Mouse (Mus musculus) induced T-regulatory cell, adult 2 months (primary cell): ENCODE results near the gene Hist1h2bn.

Experiments used
- DNase-seq: peaks from one replicate; pipeline ENCODE4 v3.0.0-alpha.2; 2012; ENCODE audit warnings: low read depth

Hist1h2bn gene

DNA sequence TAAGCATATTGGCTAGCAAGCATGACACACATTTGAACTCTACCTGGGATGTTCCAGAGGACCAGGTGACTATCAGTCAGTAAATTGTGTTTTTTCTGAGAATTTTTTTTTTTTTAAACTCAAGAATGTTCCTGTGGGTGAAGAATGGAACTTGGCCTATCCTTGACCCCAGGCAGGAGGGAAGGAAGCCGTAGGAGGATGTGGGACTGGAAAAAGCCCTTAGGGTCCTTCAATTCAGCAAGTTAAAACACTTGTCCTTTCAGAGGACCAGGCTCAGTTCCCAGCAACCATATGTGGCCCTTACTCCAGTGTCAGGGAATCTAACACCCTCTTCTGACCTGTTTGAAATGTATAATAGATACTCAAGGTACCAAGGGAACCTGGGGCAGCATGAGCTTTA, 24.4 kb upstream of the Hist1h2bn start:
- no peak for DNase-seq

DNA sequence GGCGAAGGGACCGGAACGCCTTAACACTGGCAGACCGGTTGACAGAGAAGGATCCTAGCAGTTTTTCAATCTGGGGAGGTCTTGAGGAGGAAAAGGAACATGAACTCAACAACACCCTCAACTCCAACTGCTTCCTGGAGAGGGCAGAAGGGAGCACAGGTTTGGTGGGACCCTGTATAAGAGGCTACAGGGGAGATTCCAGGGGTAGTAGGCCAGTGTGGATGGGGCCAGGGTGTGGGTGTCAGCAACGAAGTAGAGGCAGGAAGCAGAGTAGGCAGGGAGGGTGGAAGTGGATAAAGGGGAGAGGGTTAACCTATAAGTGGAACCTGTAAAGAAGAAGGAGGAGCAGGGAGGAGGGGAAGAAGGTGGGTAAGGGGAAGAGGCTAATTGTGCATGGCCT, 20.5 kb upstream of the Hist1h2bn start:
- peak; percentile 31 for DNase-seq

DNA sequence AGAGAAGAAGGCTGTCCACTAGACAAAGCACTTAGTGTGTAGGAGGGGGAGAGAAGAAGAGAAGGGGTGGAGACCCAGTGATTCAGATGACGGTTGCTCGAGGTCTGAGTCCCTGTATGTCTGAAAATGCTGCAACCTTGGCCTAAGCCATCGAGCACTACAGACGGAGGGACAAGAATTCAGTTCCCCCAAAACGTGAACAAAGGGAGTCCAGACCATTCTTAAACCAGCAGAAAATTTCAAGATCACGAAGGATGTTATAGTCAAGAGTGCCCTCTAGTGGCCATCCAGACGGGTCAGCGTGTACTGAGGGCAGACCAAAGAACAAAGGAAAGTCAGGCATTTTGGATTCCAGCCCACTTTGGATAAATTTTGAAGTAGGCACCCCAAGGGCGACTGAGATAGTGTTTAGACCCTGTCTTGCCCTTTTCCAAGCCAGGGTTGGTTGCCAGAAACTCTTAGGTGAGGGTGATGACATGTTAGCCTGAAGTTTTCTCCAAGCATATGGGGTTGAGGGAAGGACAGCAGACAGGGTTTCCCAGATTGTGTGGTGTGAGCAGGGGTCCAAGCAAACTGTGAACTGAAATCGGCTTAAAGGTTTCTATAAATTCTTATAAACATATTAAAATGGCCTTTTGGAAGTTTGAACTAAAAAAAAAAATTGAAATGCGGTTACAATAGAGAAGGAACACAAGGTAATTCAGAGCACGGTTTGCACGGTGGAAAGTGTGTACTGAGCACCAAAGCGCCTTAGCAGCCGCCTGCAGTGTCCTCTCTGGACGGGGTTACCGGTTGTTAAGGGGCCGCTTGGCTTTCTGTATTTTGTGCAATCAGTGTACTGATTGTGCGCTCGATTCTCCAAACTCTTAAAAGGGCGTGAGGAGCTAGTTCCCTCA, 19.7 kb upstream of the Hist1h2bn start:
- peak; percentile 92 for DNase-seq

DNA sequence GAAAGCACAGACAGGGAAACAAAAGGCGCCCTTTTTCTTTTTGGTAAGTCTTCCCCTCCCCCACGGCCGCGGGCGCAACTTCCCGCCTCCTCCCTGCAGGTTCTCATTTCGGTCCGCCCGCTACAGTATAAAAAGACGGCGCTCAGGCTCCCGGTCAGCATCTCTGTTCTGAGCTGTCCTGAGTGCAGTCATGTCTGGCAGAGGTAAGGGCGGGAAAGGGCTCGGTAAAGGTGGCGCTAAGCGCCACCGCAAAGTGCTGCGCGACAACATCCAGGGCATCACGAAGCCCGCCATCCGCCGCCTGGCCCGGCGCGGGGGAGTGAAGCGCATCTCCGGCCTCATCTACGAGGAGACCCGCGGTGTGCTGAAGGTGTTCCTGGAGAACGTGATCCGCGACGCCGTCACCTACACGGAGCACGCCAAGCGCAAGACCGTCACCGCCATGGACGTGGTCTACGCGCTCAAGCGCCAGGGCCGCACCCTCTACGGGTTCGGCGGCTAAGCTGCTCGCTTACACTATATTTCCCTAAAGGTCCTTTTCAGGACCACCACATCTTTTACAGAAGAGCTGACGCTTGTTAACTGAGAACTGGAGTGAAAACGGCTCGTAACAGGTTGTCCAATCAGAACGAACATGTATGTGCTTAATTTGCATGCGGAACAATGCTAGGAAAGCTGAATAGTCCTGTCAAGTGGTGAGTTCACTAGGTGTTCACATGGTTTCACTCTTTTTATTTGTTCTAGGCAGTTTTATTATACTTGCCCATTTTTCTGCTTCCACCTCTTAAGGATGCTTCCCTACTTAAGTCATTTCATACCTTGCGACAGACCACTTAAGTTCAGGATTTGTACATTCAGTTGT, 18.8 kb upstream of the Hist1h2bn start, which contains the start of gene Hist1h4j:
Hist1h4j (plus strand) TSS at position 159 of the 862 bp plus-strand sequence.
- DNase-seq: peak; percentile 89

DNA sequence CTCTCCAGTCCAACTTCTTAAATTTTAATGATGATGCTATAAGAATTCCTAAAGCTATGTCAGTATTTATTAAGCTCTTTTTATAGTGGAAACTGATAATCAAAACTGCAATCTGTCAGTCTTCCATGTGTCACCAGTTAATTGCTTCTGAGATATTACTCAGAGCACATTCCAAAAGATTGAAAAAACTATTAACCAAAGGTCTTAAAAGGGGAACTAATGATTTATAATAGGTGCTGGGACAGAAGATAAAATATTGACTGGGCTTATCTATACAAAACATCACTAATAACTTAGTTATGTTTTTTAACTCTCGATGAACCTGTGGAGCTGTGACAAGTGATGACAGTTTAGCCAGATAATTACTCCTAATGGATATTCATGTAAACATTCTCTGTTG, 8.9 kb upstream of the Hist1h2bn start:
- DNase-seq: no peak

DNA sequence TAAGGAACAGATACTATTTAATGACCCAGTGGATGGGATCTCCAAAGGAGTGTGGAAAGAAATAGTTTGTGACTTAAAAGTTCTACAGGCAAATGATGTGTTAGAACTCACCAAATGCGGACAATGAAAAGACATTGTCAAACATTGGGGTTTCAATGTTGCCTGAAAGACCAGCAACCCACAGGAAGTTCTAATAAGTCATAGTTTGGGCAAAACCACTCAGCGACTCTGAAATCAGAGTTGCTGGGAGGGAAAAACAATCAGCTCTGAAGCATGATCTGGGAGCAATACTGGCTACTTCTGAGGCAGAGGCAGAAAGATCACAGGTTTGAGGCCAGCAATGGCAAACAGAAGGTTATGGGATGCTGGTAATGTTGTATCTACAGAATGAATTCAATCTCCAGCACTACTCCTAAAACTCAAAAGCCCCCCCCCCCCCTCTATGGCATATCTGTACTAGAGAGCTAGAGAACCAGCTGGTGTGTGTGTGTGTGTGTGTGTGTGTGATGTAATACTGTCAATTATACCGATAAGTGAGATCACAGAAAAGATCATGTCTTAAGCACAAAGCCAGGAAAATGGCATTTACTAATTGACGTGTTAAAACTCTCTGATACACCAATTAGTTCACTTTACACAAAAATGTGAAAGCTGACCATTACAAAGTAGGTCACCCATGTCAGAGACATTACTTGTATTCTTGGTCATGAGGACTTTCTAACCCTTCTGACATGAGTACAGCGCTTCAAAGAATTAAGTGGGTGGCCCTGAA, 4.3 kb upstream of the Hist1h2bn start:
- DNase-seq: peak; percentile 69

DNA sequence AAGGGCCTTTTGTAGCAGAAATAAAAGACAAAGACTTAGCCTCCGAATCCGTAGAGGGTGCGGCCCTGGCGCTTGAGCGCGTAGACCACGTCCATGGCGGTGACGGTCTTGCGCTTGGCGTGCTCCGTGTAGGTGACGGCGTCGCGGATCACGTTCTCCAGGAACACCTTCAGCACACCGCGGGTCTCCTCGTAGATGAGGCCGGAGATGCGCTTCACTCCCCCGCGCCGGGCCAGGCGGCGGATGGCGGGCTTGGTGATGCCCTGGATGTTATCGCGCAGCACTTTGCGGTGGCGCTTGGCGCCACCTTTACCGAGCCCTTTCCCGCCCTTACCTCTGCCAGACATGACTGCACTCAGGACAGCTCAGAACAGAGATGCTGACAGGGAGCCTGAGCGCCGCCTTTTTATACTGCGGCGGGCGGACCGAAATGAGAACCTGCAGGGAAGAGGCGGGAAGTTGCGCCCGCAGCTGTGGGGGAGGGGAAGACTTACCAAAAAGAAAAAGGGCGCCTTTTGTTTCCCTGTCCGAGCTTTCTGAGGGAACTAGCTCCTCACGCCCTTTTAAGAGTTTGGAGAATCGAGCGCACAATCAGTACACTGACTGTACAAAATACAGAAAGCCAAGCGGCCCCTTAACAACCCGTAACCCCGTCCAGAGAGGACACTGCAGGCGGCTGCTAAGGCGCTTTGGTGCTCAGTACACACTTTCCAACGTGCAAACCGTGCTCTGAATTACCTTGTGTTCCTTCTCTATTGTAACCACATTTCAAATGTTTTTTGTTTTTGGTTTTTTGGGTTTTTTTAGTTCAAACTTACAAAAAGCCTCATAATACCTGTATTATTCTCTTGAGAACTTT, 3.5 kb upstream of the Hist1h2bn start, which contains the start of gene Hist1h4k:
Hist1h4k (minus strand) TSS at position 347 of the 859 bp plus-strand sequence.
- DNase-seq: peak; percentile 91

DNA sequence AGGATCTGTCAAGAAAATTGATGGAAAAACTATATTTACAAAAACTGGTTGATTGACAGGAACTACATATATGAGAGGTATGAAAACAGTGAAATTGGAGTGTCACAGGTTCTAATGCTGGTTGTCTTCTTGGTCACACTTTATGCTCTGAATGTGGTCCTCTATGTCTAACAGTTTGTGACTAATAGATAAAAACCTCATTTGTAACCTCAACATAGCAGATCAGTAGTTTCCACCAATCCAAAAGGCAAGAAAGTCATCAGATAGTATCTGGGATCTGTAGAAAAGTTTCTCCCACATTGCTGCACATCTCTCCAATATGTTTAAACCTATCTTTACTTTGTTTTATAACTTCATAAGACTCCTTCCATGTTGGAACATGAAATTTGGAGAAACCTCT, 2.5 kb upstream of the Hist1h2bn start:
- DNase-seq: peak; percentile 35

DNA sequence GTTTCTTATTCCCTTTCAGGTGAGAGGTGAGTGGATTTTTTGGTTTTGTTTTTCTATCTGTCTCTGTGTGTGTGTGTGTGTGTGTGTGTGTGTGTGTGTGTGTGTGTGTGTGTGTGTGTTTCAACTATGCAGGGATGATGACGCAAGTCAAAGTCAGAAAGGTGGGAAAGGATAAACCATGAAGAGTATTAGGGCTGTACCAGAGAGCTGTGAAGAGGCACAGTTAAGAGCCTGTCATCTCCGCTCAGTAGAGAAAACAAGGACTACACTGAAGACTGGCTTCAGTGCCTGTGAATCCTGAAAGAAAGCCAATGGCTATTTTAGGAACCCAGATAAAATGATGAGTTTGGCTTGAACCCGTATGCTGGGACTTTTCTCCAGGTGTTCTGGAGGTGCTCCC, 2.1 kb upstream of the Hist1h2bn start:
- DNase-seq: no peak

DNA sequence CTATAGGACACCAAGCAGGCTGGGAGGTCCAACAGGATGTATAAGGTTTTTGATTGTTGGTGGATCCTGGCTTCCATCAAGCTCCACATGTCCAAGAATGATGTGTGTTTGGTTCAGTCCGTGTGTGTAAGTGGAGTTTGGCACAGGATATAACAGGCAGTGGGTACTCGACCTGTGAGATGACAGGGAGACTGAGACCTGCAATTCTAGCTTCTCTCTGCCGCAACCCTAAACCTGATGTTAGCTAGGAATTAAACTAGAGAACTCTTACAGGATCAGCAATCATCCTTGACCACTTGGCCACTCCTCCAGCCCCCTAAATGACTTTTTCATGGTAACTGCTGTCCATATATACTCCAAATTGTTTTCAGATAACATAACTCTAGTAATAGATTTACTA, 1.6 kb upstream of the Hist1h2bn start:
- peak; percentile 47 for DNase-seq

DNA sequence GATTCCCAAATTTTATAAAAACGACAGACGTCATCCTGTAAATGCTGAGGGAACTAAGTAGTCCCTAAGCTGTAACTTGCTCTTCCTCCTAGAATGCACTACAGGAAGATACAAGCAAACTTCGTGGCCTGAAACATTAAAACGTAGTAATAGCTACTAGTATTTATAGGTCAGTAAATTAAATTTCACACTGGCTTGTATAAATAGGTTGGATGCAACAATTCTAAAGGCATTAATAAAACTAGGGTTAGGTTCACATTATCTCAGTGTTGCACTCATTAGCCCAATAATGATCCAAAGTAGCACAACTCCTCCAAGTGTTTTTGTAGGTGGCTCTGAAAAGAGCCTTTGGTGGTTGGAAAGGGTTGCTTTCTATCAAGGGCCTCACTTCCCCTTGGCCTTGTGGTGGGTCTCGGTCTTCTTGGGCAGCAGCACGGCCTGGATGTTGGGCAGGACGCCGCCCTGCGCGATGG, 836 bp upstream of the Hist1h2bn start:
- DNase-seq: peak; percentile 67

DNA sequence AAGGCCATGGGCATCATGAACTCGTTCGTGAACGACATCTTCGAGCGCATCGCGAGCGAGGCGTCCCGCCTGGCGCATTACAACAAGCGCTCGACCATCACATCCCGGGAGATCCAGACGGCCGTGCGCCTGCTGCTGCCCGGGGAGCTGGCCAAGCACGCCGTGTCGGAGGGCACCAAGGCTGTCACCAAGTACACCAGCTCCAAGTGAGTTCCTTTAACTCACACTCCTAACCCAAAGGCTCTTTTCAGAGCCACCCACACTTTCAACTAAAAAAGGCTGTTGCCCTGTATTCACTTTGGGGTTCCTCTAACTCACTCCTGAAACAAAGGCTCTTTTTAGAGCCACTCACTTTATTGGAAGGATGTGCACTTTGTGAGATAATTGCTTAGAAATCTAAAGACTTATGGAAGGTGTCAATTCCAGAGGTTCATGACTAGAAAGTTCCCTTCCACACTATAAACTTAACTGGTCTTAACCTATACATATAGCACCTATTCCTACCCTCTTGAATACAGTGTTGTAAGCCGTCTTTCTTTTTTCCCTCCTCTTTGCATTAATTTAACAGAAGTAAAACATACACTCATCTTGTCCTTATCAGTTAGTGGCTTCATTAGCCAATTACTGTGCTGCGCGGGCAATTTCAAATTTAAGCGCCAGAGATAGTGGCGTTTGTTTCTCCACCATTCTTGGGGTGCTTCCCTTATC, 525 bp downstream of the Hist1h2bn start:
- DNase-seq: peak; percentile 81

DNA sequence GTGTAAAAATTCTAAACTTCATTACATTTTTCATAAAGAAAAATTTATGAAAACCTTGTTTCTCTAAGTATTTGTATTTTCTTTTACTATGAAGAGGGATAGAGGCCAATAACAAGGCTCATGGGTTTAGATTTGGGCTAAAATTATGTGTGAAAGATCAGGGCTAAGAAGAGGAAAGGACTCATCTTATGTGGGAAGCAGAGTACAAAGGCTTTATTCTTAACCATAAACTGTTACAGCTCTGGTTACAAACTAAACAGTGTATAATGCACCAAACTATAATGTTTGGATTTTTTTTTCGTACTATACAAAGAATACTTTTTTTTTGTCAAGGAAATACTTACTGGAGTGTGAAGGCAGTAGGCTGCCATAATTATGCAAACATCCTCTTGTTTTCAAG, 1.8 kb downstream of the Hist1h2bn start:
- DNase-seq: no peak

DNA sequence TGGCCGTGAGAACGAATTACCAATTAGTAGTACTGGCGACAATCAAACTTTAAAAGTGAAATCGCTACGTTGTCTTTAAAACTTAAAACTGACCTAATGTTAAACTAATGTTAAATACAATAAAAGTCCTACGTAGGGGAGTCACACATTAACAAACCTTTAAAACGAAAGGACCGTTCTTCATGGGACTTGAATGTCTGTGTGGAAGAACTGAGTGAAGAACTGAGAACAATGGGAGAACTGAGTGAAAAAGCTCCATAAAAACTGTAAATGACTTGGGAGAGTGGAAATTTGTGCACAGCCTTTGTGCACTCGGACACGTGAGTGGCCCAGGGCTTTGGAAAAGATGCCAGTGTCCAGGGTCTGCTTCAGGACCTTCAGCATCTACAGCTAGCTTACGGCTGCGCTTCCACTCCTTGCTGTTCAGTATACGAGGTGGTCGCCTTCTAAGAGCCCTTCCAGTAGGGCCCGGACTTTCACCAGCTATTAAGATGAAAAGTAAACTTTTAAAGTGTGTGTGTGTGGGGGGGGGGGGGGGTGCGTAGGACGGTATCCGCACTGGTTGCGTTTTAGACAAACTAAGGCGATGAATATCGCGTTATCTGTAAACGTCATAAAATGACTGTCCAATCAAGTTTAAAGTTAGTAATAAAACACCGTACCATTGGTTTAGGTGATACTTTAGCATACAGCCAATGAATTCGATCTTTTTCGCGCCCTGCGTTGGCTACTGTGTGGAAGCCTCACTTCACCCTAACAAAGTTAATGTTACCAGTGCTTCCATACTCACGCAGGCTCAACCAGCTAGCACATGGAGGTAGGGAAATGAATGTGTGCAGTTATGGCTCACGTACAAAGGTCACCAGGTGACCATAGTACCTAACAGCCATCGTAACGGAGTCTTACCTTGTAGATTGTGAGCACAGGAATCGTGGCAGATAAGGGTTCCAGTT, 25.2 kb downstream of the Hist1h2bn start:
- peak; percentile 95 for DNase-seq

DNA sequence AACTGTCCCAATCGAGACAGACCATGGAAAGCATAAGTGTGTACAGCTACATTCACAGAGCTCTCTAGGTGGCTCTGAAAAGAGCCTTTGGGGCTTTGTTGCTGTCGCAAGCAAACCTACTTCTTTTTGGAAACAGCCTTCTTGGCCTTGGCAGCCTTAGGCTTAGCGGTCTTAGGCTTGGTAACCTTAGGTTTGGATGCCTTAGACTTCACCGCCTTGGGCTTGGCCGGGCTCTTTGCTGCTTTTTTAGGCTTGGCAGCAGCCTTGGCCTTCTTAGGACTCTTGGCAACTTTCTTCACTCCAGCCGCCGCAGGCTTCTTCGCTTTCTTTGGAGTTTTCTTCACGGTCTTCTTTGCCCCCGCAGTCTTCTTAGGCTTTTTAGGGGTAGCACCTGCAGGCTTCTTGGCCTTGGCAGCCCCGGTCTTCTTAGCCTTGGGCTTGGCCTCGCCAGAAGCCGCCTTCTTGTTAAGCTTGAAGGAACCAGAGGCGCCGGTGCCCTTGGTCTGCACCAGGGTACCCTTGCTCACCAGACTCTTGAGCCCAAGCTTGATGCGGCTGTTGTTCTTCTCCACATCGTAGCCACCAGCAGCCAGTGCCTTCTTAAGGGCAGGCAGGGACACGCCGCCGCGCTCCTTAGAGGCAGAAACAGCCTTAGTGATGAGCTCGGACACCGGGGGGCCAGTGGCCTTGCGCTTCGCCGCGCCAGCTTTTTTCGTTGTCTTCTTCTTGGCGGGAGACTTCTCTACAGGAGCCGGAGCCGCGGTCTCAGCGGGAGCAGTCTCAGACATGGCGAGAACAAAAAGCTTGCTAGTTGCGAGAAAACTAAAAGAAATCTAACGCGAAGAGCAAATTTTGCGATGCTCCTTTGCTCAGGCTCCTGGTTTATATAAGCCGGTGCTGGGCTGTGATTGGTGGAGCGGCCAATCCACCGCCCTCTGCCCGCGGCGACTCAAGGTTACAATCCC, 26.1 kb downstream of the Hist1h2bn start, which contains the start of gene Hist1h1b:
Hist1h1b (minus strand) TSS at position 859 of the 965 bp plus-strand sequence.
- peak; percentile 83 for DNase-seq

DNA sequence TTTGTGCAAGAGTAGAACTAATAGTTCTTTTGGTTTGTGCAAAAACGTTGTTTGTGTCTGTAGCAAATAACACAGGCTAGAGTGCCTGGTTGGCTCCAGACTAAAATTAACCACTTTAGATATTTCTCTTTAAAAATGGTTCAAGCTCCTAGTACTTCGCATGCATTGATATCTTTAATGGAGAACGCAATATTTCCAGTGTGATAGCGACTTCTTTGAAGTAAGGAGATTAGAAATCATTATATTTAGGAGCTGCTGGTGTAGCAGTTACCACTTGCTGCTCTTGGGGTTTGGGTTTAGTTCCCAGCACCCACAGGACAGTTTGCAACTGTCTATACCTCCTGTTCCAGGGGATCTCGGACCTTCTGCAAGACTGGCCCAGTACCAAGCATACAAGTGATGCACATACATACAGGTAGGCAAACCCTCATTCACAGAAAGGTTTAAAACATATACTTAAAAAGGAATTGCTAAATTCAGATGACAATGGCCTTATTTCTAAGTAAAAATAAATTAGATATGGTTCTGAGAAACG, 27.2 kb downstream of the Hist1h2bn start:
- no peak for DNase-seq

DNA sequence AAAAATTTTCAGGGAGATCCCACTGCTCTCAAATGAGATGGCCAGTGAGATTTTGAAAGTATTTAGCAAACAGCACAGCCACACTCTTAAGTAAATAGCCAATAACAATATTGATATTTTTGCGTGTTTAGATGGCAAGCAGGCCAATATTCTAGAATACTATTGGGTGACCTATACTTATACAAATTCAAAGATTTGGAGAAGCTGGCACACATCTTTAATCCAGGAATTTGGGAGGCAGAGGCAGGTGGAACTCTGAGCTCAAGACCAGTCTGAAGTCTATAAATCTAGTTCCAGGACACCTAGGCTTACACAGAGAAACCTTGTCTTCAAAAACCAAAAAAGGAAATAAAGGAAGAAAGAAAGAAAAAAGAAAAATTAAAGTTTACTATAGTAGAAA, 27.7 kb downstream of the Hist1h2bn start:
- DNase-seq: peak; percentile 30
